12 mouse cellular contexts compared by ENCODE assay signal in the genomic region with DNA sequence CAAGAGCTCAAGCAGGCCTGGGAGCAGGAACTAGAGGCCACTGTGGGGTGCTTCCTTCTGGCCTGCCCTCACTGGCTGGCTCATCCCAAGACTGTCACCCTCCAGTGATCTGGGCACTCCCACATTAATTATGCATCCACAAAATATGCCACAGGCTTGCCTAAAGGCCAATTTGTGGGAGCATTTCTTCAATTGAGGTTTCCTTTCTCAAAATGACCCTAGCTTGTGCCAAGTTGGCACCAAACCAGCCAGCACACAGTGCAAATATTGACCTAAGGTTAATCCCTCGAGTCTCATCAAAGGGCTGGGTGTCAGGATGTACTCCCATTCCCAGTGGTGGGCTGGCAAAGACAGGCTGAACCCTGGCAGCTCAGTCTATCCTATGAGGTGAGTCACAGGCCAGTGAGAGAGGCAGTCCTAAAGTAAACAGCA.
DNase-seq lines count a peak whose midpoint lies in the region; ATAC-seq and TF ChIP-seq lines count a peak whose summit lies in the region.
"Had no signal": no experiment of that assay in that cellular context is flagged by ENCODE, and none has a peak within 500 bp of the region (broad histone marks: within the 10 kb centered on the region; RNA-seq: fewer than 3 reads in every experiment).

No protein-coding gene starts in this region.

- TF ChIP-seq CTCF in liver, postnatal 0 days (IDR thresholded peaks at IDR 0.05; ENCODE audit: low read depth): no peak

- no peaks in the 10 kb centered on the region for H3K36me3 ChIP-seq in hindbrain, embryonic 16.5 days (ENCODE audit: control insufficient read depth, insufficient read depth, low read length)
- H3K36me3 ChIP-seq in hindbrain, embryonic 13.5 days: no peaks in the 10 kb centered on the region
- no peaks in the 10 kb centered on the region for H3K36me3 ChIP-seq in forebrain, embryonic 16.5 days (ENCODE audit: control insufficient read depth, insufficient read depth)
- no peaks in the 10 kb centered on the region for H3K36me3 ChIP-seq in liver, postnatal 0 days (replicated peaks; ENCODE audit: insufficient read depth, low read length)
- H3K36me3 ChIP-seq: embryonic facial prominence, embryonic 10.5 days had no signal

- no peaks in the 10 kb centered on the region for H3K4me1 ChIP-seq in hindbrain, embryonic 16.5 days (ENCODE audit: control insufficient read depth, insufficient read depth, low read depth, low read length)
- H3K4me1 ChIP-seq in hindbrain, embryonic 13.5 days (replicated peaks): no peaks in the 10 kb centered on the region; the same call in 1 of the 2 replicates
- H3K4me1 ChIP-seq in forebrain, embryonic 16.5 days (replicated peaks; ENCODE audit: control insufficient read depth, insufficient read depth, low read length): peaks cover 3% of the 10 kb centered on the region; the same call in 1 of the 2 replicates
- peaks cover 3% of the 10 kb centered on the region; the same call in 1 of the 2 replicates for H3K4me1 ChIP-seq in liver, postnatal 0 days (ENCODE audit: insufficient read depth)
- H3K4me1 ChIP-seq: embryonic facial prominence, embryonic 10.5 days had no signal

- no peak overlapping the region for H3K4me3 ChIP-seq in hindbrain, embryonic 16.5 days (ENCODE audit: low read length)
- H3K4me3 ChIP-seq in hindbrain, embryonic 13.5 days: no peak overlapping the region
- no peak overlapping the region for H3K4me3 ChIP-seq in forebrain, embryonic 16.5 days (replicated peaks; ENCODE audit: low read length)
- no peak overlapping the region for H3K4me3 ChIP-seq in liver, postnatal 0 days (ENCODE audit: low read depth, low read length)
- H3K4me3 ChIP-seq: embryonic facial prominence, embryonic 10.5 days had no signal

- peak; percentile 97 for DNase-seq in Muller cell, postnatal 12 days (ENCODE audit: inconsistent ontology term)
- DNase-seq in liver, postnatal 0 days: peak; percentile 61
- DNase-seq in thymus, postnatal 4 days: no peak
- DNase-seq in c-Kit-positive CD71-positive TER-119-positive erythroid progenitor cells, embryonic 14.5 days (ENCODE audit: low spot score): no peak
- no peak for DNase-seq in thymus, postnatal 25 days
- DNase-seq: heart, adult 18-20 months; layer of hippocampus, adult 9-11 months; right cerebral cortex, postnatal 25 days had no signal

- H3K9me3 ChIP-seq in hindbrain, embryonic 16.5 days (ENCODE audit: control insufficient read depth, low read length): no peaks in the 10 kb centered on the region
- H3K9me3 ChIP-seq in hindbrain, embryonic 13.5 days: no peaks in the 10 kb centered on the region
- H3K9me3 ChIP-seq in forebrain, embryonic 16.5 days (ENCODE audit: control insufficient read depth, low read length): no peaks in the 10 kb centered on the region
- no peaks in the 10 kb centered on the region for H3K9me3 ChIP-seq in liver, postnatal 0 days (ENCODE audit: low read length)
- H3K9me3 ChIP-seq: embryonic facial prominence, embryonic 10.5 days had no signal

- no peak overlapping the region for H3K9ac ChIP-seq in hindbrain, embryonic 16.5 days (ENCODE audit: low read depth, low read length)
- H3K9ac ChIP-seq in hindbrain, embryonic 13.5 days: no peak overlapping the region
- no peak overlapping the region for H3K9ac ChIP-seq in forebrain, embryonic 16.5 days (replicated peaks; ENCODE audit: low read depth, low read length)
- no peak overlapping the region for H3K9ac ChIP-seq in liver, postnatal 0 days (replicated peaks)

- 17% methylated on average over 1 of the region's 1 CpGs for WGBS in hindbrain, embryonic 16.5 days
- 29% methylated on average over 1 of the region's 1 CpGs for WGBS in hindbrain, embryonic 13.5 days
- WGBS in forebrain, embryonic 16.5 days: 9% methylated on average over 1 of the region's 1 CpGs
- 13% methylated on average over 1 of the region's 1 CpGs for WGBS in liver, postnatal 0 days (ENCODE audit: insufficient replicate concordance)

- no peak for TF ChIP-seq EP300 in liver, postnatal 0 days (IDR thresholded peaks at IDR 0.05; ENCODE audit: low read depth)

- peak; percentile 72 for ATAC-seq in hindbrain, embryonic 16.5 days
- no peak for ATAC-seq in hindbrain, embryonic 13.5 days (ENCODE audit: low FRiP score)
- peak; percentile 54; the same call in 1 of the 2 replicates for ATAC-seq in forebrain, embryonic 16.5 days
- peak; percentile 98 for ATAC-seq in liver, postnatal 0 days

- no peak overlapping the region for H3K4me2 ChIP-seq in hindbrain, embryonic 16.5 days (ENCODE audit: low read length)
- no peak overlapping the region for H3K4me2 ChIP-seq in hindbrain, embryonic 13.5 days
- H3K4me2 ChIP-seq in forebrain, embryonic 16.5 days (ENCODE audit: low read length): no peak overlapping the region
- H3K4me2 ChIP-seq in liver, postnatal 0 days (ENCODE audit: low read depth, low read length): no peak overlapping the region

- H3K27ac ChIP-seq in hindbrain, embryonic 16.5 days (ENCODE audit: low read depth, low read length): no peak overlapping the region
- no peak overlapping the region for H3K27ac ChIP-seq in hindbrain, embryonic 13.5 days
- H3K27ac ChIP-seq in forebrain, embryonic 16.5 days (ENCODE audit: low read length): no peak overlapping the region
- H3K27ac ChIP-seq in liver, postnatal 0 days (ENCODE audit: low read depth): no peak overlapping the region
- H3K27ac ChIP-seq: embryonic facial prominence, embryonic 10.5 days had no signal

- H3K27me3 ChIP-seq in hindbrain, embryonic 16.5 days (replicated peaks; ENCODE audit: control insufficient read depth, insufficient read depth, low read length): no peaks in the 10 kb centered on the region
- H3K27me3 ChIP-seq in hindbrain, embryonic 13.5 days: no peaks in the 10 kb centered on the region
- H3K27me3 ChIP-seq in forebrain, embryonic 16.5 days (replicated peaks; ENCODE audit: control insufficient read depth, insufficient read depth, low read length): no peaks in the 10 kb centered on the region
- H3K27me3 ChIP-seq in liver, postnatal 0 days (ENCODE audit: insufficient read depth, low read length): no peaks in the 10 kb centered on the region

Comparison
In these comparisons a context has a peak if more than half of its experiments do, and no peak if none do; other contexts are left out.
1. DNase-seq: peak in Muller cell, postnatal 12 days (single experiment) and liver, postnatal 0 days (single experiment); none in thymus, postnatal 4 days (single experiment), c-Kit-positive CD71-positive TER-119-positive erythroid progenitor cells, embryonic 14.5 days (single experiment) and thymus, postnatal 25 days (single experiment).